Mouse (Mus musculus) hindbrain, embryonic 10.5 days (tissue): ENCODE measurements around the gene Slc30a3. TPM values are rescaled to one million over a fixed set of nuclear protein-coding genes. Genes with fewer than 3 reads are reported as not detected.

Source experiments
- DNase-seq: peaks from one replicate; pipeline ENCODE4 v3.0.0-alpha.2; 2017; ENCODE audit warnings: low spot score
- H3K27ac ChIP-seq: fragments of 300-500 bp; sonication (generic); 2 replicates; pipeline ENCODE4 v1.5.1; 2016; ENCODE audit warnings: mild to moderate bottlenecking, moderate library complexity
- H3K27me3 ChIP-seq: fragments of 300-500 bp; sonication (generic); 2 replicates; pipeline ENCODE4 v1.6.1; 2016; ENCODE audit warnings: mild to moderate bottlenecking; ENCODE audit not compliant: poor library complexity, insufficient read depth, severe bottlenecking
- H3K36me3 ChIP-seq: fragments of 300-500 bp; sonication (generic); 2 replicates; pipeline ENCODE4 v1.6.1; 2016; ENCODE audit warnings: mild to moderate bottlenecking, moderate library complexity
- H3K4me1 ChIP-seq: fragments of 300-500 bp; sonication (generic); replicated peaks from 2 replicates; pipeline ENCODE4 v1.6.1; 2016; ENCODE audit warnings: mild to moderate bottlenecking
- H3K4me3 ChIP-seq: fragments of 300-500 bp; sonication (generic); 2 replicates; pipeline ENCODE4 v1.5.1; 2016; ENCODE audit warnings: mild to moderate bottlenecking, moderate library complexity
- H3K9me3 ChIP-seq: fragments of 300-500 bp; sonication (generic); 2 replicates; pipeline ENCODE4 v1.6.1; 2016; ENCODE audit warnings: mild to moderate bottlenecking, moderate library complexity
- WGBS: fragments of 180-500 bp; shearing (Covaris S2); methylation state at CpG from one replicate; pipeline ENCODE4 v1.1.7; 2016; 5-methylcytosine and 5-hydroxymethylcytosine counted together
- polyA plus RNA-seq: library from polyadenylated mRNA; unstranded; fragments of >200 nt; fragmentation: Nextera tagmentation; extraction: Ambion mirVana; gene quantifications from 2 replicates; pipeline ENCODE4 v1.2.1, GENCODE M21; 2016

Gene Slc30a3
- polyA plus RNA-seq, 1 experiment from 2014 or later: 9.3 TPM

DNA sequence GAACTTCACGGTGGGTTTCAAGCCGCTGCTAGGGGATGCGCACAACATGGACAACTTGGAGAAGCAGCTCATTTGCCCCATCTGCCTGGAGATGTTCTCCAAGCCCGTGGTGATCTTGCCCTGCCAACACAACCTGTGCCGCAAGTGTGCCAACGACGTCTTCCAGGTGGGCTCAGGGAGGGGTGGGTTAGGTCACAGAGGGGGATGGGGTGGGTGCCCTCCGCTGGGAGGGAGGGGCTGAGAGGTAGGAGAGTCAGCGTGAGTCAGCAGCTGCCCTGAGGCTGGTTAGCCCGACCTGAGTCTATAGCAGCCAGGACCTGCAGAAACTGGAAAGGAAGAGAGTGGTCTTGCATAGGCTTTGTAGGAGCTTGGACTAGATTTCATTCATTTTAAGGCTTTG, 8.9 kb upstream of the Slc30a3 start:
- no peaks in the 10 kb centered on the region for H3K4me1 ChIP-seq
- no peaks in the 10 kb centered on the region for H3K36me3 ChIP-seq
- H3K27ac ChIP-seq: no peak overlapping the region
- 28% methylated on average over 10 of the region's 10 CpGs for WGBS
- H3K27me3 ChIP-seq: peaks cover 9% of the 10 kb centered on the region; the same call in 1 of the 2 replicates
- H3K4me3 ChIP-seq: no peak overlapping the region
- no peak for DNase-seq
- no peaks in the 10 kb centered on the region for H3K9me3 ChIP-seq

DNA sequence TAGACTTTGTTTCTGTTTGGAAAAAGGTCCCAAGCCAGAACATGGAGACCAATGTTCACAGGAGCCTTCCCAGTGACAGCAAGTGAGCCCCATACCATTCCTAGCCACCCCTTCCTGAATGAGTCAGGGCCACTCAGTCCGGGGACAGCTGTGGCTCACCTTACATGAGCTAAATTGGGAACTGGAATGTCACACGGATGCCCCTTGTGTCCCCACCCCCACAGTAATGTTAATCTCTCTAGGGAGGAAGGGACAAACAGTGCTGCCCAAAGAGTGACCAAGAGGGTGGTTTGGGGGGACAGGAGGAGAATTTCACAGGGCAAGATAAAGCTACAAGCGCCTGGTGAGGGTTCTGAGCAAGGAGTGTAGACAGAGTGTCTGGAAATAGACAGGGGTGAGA, 8.3 kb upstream of the Slc30a3 start, which contains the start of gene Trim54:
Trim54 (plus strand) TSS at position 359 of the 400 bp plus-strand sequence.
- WGBS: 39% methylated on average over 3 of the region's 3 CpGs
- H3K27ac ChIP-seq: no peak within 1 kb of the TSS
- H3K4me3 ChIP-seq: no peak within 1 kb of the TSS

DNA sequence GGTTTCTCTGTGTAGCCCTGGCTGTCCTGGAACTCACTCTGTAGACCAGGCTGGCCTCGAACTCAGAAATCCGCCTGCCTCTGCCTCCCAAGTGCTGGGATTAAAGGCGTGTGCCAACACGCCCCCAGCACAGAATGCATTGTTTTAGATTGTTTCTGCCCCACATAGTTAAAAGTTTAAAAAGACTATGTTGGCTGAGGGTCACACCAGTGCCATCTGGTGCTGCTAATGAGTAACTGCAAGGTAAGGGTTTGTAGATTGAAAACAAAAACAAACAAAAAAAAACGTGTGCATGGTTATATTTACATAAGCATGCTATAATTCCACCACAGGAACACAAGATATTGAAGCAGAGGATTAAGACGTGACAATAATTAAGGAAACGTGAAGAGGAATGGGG, 2.7 kb upstream of the Slc30a3 start:
- no peak for DNase-seq
- no peaks in the 10 kb centered on the region for H3K4me1 ChIP-seq
- WGBS: 39% methylated on average over 7 of the region's 7 CpGs
- H3K27ac ChIP-seq: no peak overlapping the region
- no peaks in the 10 kb centered on the region for H3K36me3 ChIP-seq
- H3K4me3 ChIP-seq: no peak overlapping the region
- no peaks in the 10 kb centered on the region for H3K9me3 ChIP-seq
- H3K27me3 ChIP-seq: peaks cover 3% of the 10 kb centered on the region; the same call in 1 of the 2 replicates

More for the DNA sequence above, 8.3 kb upstream of the Slc30a3 start, which contains the start of gene Trim54:
- DNase-seq: no peak
- H3K36me3 ChIP-seq: no peaks in the 10 kb centered on the region
- no peaks in the 10 kb centered on the region for H3K4me1 ChIP-seq
- peaks cover 9% of the 10 kb centered on the region; the same call in 1 of the 2 replicates for H3K27me3 ChIP-seq
- no peaks in the 10 kb centered on the region for H3K9me3 ChIP-seq

DNA sequence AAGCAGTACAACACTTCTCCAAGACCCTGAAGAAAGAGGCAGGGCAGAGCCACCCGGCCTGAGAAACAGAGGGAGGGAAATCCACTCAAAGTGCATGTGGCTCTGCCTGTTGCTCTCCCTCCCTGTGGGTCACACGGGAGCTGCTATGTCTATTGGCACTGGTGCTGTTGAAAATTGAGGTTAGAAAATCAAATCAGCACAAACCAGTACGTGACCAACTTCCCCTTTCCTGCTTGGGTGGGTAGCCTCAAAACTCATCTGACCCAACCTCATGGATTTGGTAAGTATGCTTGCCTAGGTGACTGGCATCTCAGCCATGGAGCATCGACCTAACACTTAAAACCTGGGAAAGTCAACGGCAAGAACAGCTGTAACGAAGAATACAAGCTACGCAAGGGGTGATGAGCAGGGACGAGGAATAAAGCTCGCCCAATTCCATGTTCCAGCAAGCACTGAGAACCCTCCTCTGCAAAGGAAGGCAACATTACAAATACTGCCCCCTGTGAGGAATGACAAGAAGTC, 2.2 kb downstream of the Slc30a3 start, which contains the start of gene Dnajc5g:
Dnajc5g (plus strand) TSS at position 472 of the 522 bp plus-strand sequence.
- Histone ChIP-seq H3K36me3 (no peaks in the 10 kb centered on the region), H3K27ac (no peak within 1 kb of the TSS), H3K9me3 (no peaks in the 10 kb centered on the region), H3K4me1 (no peaks in the 10 kb centered on the region), H3K27me3 (peaks cover 3% of the 10 kb centered on the region; the same call in 1 of the 2 replicates), H3K4me3 (no peak within 1 kb of the TSS)
- no peak for DNase-seq
- WGBS: 84% methylated on average over 9 of the region's 9 CpGs

DNA sequence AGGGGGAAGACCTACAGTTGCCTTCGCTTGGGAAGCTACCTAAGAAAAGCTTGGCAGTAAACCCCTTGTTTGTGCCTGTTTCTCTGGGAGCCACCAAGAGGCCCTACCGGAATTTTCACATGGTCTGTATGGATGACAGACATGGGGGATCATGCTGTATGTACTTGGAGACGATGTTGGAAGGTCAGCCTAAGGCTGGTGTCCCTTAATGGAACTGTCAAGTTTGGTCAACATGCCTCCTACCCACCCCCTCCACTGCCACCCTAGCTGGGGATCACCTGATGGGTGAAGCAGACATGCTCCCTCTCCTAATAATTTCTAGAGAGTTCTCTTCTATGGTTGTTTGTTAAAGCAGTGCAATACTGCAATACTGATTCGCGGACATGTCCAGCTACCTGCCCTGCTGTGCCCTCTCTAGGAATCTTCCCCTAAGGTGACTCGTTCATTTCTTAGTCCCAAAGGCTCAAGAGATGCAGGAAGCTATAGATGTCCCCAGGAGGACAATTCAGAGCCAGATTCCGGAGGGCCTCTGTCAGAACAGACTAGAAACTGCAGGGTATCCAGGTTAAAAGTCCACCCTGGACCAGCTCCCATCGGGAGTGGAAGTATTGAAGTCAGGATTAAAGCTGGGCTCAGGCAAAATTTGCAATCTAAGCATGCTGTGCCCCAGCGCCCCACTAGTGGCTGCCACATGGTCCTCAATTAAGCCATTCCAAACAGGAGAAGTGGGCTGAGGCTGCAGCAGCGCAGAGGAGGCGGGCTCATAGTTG, 12.1 kb downstream of the Slc30a3 start:
- H3K27ac ChIP-seq: no peak overlapping the region
- no peak for DNase-seq
- peak overlapping the region; percentile 47 for H3K4me3 ChIP-seq
- no peaks in the 10 kb centered on the region for H3K9me3 ChIP-seq
- H3K4me1 ChIP-seq: peaks cover 39% of the 10 kb centered on the region
- WGBS: 26% methylated on average over 11 of the region's 11 CpGs
- H3K36me3 ChIP-seq: no peaks in the 10 kb centered on the region
- peaks cover 87% of the 10 kb centered on the region for H3K27me3 ChIP-seq

DNA sequence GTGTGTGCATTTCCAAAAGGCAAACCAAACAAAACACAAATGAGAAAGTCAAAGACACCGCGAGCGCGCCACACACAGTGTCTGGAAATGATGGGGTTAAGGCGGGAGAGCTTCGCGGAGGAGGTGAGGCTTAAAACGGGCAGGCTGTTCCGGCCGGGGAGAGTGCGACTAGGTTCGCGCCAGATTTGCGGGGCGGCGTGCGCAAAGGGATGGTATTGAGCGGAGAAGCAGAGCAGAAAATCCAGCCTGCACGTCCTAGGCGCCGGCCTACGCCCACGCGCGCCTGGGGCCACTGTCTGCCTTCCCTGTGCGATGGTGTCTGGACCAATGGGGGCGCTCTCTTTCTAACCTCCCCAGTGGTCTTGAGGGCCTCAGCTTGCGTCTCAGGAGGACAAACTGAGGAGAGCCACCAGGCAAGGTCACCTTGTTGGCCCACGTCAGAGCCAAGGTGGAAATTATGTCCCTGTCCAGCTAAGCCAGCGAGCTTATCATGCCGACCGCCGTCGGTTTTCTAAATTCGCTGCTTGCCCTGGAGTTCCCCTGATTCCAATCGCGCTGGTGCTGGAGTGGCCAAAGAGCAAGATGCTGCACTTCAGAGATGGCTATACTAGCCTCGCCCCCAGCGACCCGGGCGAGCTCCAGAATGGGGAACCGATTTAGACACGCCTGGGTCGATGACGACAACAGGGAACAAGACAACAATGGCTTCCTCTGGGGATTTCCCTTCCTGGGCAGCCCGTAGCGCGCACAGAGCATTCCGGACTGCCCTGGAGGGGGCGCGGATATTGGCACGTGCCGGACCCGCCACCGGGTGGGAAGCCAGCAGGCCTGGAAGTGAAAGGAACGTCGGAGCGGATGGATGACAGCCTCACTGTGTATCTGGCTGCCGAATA, 13.0 kb downstream of the Slc30a3 start:
- H3K4me1 ChIP-seq: peaks cover 39% of the 10 kb centered on the region
- under 1% methylated on average over 59 of the region's 59 CpGs for WGBS
- DNase-seq: peak; percentile 62
- H3K36me3 ChIP-seq: no peaks in the 10 kb centered on the region
- H3K27ac ChIP-seq: no peak overlapping the region
- peaks cover 95% of the 10 kb centered on the region for H3K27me3 ChIP-seq
- H3K4me3 ChIP-seq: peak overlapping the region; percentile 47
- H3K9me3 ChIP-seq: no peaks in the 10 kb centered on the region

DNA sequence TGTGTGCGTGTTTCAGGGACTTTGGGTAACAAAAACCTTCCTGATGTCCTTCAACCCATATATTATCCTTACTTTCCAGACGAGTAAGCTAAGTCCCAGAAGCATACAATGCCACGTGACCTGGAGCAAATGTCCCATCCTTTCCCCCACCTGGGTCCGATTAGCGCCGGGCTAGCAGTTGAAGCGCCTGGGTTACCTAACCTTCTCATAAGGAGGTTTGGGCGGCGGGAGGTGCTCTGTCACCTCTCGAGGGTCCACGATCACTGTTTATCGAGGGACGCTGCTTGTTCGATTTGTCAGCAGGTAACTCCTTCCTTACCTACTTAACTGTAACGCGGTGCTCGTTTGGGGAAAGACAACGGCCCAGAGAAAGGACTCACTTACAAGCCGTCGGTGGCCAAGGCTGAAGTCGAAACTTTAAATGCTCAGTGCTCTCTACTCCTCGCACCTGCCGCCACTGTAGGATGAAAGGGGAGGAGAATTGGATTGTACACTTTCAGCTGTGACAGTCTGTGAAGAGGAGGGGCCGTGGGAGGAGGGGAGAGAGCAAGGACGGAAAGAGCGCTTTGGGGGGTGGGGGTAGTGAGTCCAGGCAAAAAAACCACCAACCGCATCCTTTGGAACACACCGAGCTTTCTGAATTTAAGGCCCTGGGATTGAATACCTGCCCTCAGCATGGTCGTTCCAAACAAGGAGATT, 13.8 kb downstream of the Slc30a3 start:
- peak; percentile 31 for DNase-seq
- Histone ChIP-seq H3K9me3 (no peaks in the 10 kb centered on the region), H3K27me3 (peaks cover 96% of the 10 kb centered on the region), H3K27ac (no peak overlapping the region), H3K4me1 (peaks cover 39% of the 10 kb centered on the region), H3K36me3 (no peaks in the 10 kb centered on the region), H3K4me3 (peak overlapping the region; percentile 47)
- 2% methylated on average over 29 of the region's 29 CpGs for WGBS

DNA sequence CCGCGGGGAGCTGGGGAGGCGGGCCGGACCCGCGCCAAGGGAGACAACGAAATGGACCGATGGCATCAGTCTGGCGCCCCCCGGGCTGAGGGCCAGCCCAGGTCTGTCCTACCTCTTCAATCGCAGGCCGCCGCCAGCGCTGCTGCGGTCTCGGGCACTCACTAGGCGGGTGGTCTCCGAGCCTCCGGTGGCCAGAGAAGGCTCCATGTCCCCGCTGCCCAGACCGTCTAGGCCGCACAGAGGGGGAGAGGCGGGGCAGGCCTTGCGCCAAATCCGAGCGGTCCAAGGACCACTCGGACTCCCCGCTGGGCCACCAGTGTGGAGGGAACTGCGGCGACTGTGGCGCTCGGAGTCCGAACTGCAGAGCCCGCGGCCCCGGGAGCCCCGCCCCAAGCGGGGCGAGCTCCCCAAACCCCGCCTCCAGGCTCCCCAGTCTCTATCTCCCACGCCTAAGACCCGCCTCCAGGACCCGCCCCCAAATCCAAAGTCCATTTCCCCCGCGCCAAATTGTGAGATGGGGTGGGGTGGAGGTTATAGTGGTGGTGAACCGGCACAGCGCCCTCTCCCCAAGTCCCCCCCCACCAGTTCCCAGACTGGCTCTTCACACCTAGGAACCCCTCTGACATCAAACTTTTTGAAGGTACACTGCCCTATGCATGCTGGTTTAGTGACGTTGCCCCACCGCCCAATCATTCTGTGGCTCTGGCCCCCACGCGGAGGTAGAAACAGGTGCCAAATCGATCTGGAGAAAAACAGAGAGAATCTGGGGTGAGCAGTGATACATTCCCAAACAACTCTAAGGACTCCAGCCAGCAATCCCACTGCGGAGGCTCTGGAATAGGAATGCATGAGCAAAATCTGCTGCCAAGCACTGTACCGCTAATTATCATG, 14.6 kb downstream of the Slc30a3 start:
- peaks cover 39% of the 10 kb centered on the region for H3K4me1 ChIP-seq
- peak overlapping the region; percentile 65 for H3K27ac ChIP-seq
- H3K36me3 ChIP-seq: no peaks in the 10 kb centered on the region
- H3K9me3 ChIP-seq: no peaks in the 10 kb centered on the region
- H3K27me3 ChIP-seq: peaks cover 100% of the 10 kb centered on the region
- H3K4me3 ChIP-seq: peak overlapping the region; percentile 47
- WGBS: under 1% methylated on average over 54 of the region's 54 CpGs
- DNase-seq: peak; percentile 57

DNA sequence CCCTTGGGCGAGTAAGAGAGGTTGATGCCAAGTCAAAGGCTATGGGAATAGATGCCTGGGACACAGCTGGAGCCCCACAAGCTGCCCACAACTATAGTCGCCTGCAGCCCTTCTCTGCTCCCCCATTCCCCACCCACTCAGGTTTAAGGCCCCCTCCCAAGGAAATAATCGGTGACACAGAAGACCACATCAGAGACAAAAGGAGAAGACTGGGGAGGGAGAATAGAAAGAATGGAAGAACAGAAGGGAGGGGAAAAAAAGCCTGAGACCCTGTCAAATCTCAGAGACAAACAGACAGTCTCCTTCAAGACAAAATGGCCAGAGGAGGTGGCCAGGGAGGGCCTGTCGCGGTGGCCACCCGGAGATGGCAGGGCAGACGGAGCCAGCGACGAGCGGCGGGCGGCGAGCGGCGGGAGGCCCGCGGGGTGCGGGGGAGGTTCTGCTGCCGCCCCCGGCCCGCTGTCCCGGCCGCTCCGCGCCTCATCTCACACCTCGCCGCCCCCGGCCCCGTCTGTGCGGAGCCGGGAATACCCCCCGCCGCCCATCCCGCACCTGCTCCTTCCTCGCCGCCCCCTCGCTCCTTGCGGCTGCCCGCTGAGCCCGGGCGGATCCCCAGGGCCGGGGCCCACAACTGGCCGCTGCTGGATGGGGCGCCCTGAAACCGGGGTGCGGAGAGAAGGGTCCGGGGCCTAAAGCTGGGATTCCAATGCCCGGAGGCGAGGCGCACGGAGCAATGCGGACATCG, 15.6 kb downstream of the Slc30a3 start:
- no peaks in the 10 kb centered on the region for H3K9me3 ChIP-seq
- peak overlapping the region; percentile 47 for H3K4me3 ChIP-seq
- WGBS: under 1% methylated on average over 47 of the region's 53 CpGs
- DNase-seq: peak; percentile 32
- H3K27me3 ChIP-seq: peaks cover 100% of the 10 kb centered on the region
- no peaks in the 10 kb centered on the region for H3K36me3 ChIP-seq
- H3K4me1 ChIP-seq: peaks cover 39% of the 10 kb centered on the region
- peak overlapping the region; percentile 65 for H3K27ac ChIP-seq

DNA sequence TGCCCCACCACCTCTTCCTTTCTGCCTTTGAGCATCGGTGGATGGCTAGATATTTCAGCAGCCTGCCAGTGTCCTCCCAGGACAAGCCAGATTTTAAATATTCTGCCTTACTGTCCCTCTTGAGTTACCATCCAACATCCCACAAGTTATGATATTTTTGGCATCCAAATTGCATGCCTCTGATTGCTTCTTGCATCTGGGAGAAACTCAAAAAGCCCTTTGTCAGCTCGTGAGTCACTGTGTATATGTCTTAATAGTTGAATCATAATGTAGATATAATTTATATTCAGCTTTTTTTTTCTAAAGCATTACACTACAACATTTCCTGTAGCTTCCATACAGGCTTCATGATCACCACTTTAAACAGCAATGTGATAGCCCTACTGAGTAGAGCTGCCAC, 20.9 kb downstream of the Slc30a3 start:
- peaks cover 37% of the 10 kb centered on the region for H3K4me1 ChIP-seq
- 80% methylated on average over 2 of the region's 2 CpGs for WGBS
- no peak for DNase-seq
- H3K9me3 ChIP-seq: no peaks in the 10 kb centered on the region
- H3K27ac ChIP-seq: 0 out of 2 replicates have a peak overlapping the region, but pooled peaks have one; percentile 35
- no peak overlapping the region for H3K4me3 ChIP-seq
- no peaks in the 10 kb centered on the region for H3K36me3 ChIP-seq
- H3K27me3 ChIP-seq: peaks cover 78% of the 10 kb centered on the region

DNA sequence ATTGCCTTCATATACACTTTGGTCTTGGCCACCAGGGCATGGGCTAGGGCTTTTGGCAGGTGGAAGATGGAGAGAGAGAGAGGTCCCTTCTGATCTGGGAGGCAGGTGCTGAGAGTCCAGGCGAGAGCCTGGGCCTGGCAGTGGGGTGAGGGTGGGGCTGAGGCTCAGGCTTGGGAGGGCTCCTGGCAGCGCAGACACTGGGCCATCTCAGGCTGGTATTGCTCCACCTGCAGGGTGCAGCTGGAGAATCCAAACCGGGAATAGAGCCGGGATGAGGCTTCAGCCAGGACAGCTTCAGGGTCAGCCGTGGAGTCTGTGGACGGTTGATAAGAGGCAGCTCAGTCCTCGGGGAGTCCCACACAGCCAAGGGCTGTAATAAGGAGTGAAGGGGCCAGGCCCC, 21.4 kb downstream of the Slc30a3 start:
- peaks cover 73% of the 10 kb centered on the region for H3K27me3 ChIP-seq
- H3K9me3 ChIP-seq: no peaks in the 10 kb centered on the region
- H3K27ac ChIP-seq: peak overlapping the region; percentile 35; the same call in 1 of the 2 replicates
- H3K4me3 ChIP-seq: no peak overlapping the region
- no peak for DNase-seq
- WGBS: 33% methylated on average over 7 of the region's 7 CpGs
- no peaks in the 10 kb centered on the region for H3K36me3 ChIP-seq
- peaks cover 34% of the 10 kb centered on the region for H3K4me1 ChIP-seq
